Mouse (Mus musculus) forebrain, postnatal 0 days (tissue): ENCODE results near the gene Lifr. TPM values are rescaled to one million over a fixed set of nuclear protein-coding genes. Genes with fewer than 3 reads are reported as not detected.

Experiments
- ATAC-seq: fragments of 200-750 bp; cut with Nextera tagmentation; 2 replicates; pipeline ENCODE4 v1.8.0; 2017; ENCODE audit warnings: mild to moderate bottlenecking, moderate library complexity
- DNase-seq: peaks from one replicate; pipeline ENCODE4 v3.0.0-alpha.2; 2015
- H3K27ac ChIP-seq: fragments of 300-500 bp; sonication (generic); 2 replicates; pipeline ENCODE4 v1.5.1; 2014; ENCODE audit warnings: low read depth, mild to moderate bottlenecking, antibody characterized with exemption, low read length, moderate library complexity, mixed read lengths
- H3K27me3 ChIP-seq: fragments of 300-500 bp; sonication (generic); 2 replicates; pipeline ENCODE4 v1.6.1; 2014; ENCODE audit warnings: mild to moderate bottlenecking, low read length, mixed read lengths; ENCODE audit not compliant: insufficient read depth
- H3K36me3 ChIP-seq: fragments of 300-500 bp; sonication (generic); 2 replicates; pipeline ENCODE4 v1.6.1; 2014; ENCODE audit warnings: mild to moderate bottlenecking, moderate library complexity; ENCODE audit not compliant: insufficient read depth
- H3K4me1 ChIP-seq: fragments of 300-500 bp; sonication (generic); 2 replicates; pipeline ENCODE4 v1.6.1; 2014; ENCODE audit warnings: antibody characterized with exemption; ENCODE audit not compliant: insufficient read depth
- H3K4me2 ChIP-seq: fragments of 300-500 bp; sonication (generic); 2 replicates; pipeline ENCODE4 v1.6.1; 2014; ENCODE audit warnings: low read depth, mild to moderate bottlenecking, moderate library complexity
- H3K4me3 ChIP-seq: fragments of 300-500 bp; sonication (generic); 2 replicates; pipeline ENCODE4 v1.5.1; 2014; ENCODE audit warnings: low read depth, low read length, mixed read lengths
- H3K9ac ChIP-seq: fragments of 300-500 bp; sonication (generic); 2 replicates; pipeline ENCODE4 v1.6.1; 2014; ENCODE audit warnings: mild to moderate bottlenecking
- H3K9me3 ChIP-seq: fragments of 300-500 bp; sonication (generic); 2 replicates; pipeline ENCODE4 v1.6.1; 2016; ENCODE audit warnings: low read length
- CTCF ChIP-seq: sonication (generic); IDR thresholded peaks from 2 replicates; pipeline ENCODE4 v1.5.1; 2016; ENCODE audit warnings: antibody characterized with exemption, control low read depth, low read depth
- WGBS: fragments of 180-500 bp; shearing (Covaris S2); extraction: QIAGEN DNeasy Blood & Tissue Kit; methylation state at CpG from one replicate; pipeline ENCODE4 v1.1.7; 2014; 5-methylcytosine and 5-hydroxymethylcytosine counted together
- polyA plus RNA-seq: library from polyadenylated mRNA; unstranded; fragments of >200 nt; fragmentation: Nextera tagmentation; extraction: Ambion mirVana; gene quantifications from 2 replicates; pipeline ENCODE4 v1.2.1, GENCODE M21; 2015
- total RNA-seq: library from RNA; depleted of rRNA; stranded (reverse); fragments of >200 nt; gene quantifications from 2 replicates; pipeline ENCODE4 v1.2.3, GENCODE M21; 2014

Lifr gene
- total and polyA plus RNA-seq, 2 experiments from 2014 or later, result 6.8 to 26.1 TPM

- H3K9ac ChIP-seq, result no peak overlapping the region
- no peak overlapping the region for H3K4me3 ChIP-seq
- H3K27me3 ChIP-seq, result no peaks in the 10 kb centered on the region
- no peak overlapping the region for H3K4me2 ChIP-seq
- TF ChIP-seq CTCF, result no peak
- 94% methylated on average over 10 of the region's 10 CpGs for WGBS
- no peak for DNase-seq
- ATAC-seq, result no peak
- peaks cover 20% of the 10 kb centered on the region; the same call in 1 of the 2 replicates for H3K36me3 ChIP-seq
- no peaks in the 10 kb centered on the region for H3K4me1 ChIP-seq
- no peak overlapping the region for H3K27ac ChIP-seq
- no peaks in the 10 kb centered on the region for H3K9me3 ChIP-seq
Observed at GRCm38 (mm10) chr15:7167238-7167905, 77.0 kb downstream of the Lifr start.

- H3K27ac ChIP-seq, result no peak overlapping the region
Observed at GRCm38 (mm10) chr15:7167906-7168532, 77.6 kb downstream of the Lifr start.

GRCm38 (mm10) chr15:7172875-7173274 lies 82.5 kb downstream of the Lifr start:
- Histone ChIP-seq H3K27ac (no peak overlapping the region), H3K4me3 (no peak overlapping the region), H3K4me1 (no peaks in the 10 kb centered on the region), H3K27me3 (no peaks in the 10 kb centered on the region), H3K9ac (no peak overlapping the region), H3K36me3 (peaks cover 10% of the 10 kb centered on the region; the same call in 1 of the 2 replicates), H3K4me2 (no peak overlapping the region), H3K9me3 (no peaks in the 10 kb centered on the region)
- ATAC-seq (no peak), DNase-seq (no peak)
- 59% methylated on average over 2 of the region's 2 CpGs for WGBS
- TF ChIP-seq CTCF, result no peak

More at GRCm38 (mm10) chr15:7167906-7168532, 77.6 kb downstream of the Lifr start:
- no peak for DNase-seq
- no peaks in the 10 kb centered on the region for H3K9me3 ChIP-seq
- peaks cover 20% of the 10 kb centered on the region; the same call in 1 of the 2 replicates for H3K36me3 ChIP-seq
- H3K27me3 ChIP-seq, result no peaks in the 10 kb centered on the region
- H3K4me2 ChIP-seq, result no peak overlapping the region
- no peak overlapping the region for H3K9ac ChIP-seq
- H3K4me1 ChIP-seq, result no peaks in the 10 kb centered on the region
- ATAC-seq, result no peak
- 83% methylated on average over 11 of the region's 11 CpGs for WGBS
- no peak overlapping the region for H3K4me3 ChIP-seq
- TF ChIP-seq CTCF, result no peak

DNA sequence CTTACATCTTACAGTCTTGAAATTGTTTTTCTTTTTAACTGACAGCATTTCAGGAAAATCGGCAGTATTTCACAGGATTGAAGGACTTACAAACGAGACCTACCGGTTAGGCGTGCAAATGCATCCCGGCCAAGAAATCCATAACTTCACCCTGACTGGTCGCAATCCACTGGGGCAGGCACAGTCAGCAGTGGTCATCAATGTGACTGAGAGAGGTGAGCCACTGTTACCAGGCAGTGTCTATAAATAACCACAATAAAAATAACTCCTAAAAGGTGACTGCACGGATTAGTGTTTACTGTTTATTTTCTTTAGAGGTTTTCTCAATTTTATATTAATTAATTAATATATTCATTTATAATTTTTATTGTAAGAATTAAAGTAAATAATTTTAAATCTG lies 82.9 kb downstream of the Lifr start:
- Histone ChIP-seq H3K36me3 (peaks cover 7% of the 10 kb centered on the region; the same call in 1 of the 2 replicates), H3K27ac (no peak overlapping the region), H3K9ac (no peak overlapping the region), H3K4me2 (no peak overlapping the region), H3K4me1 (no peaks in the 10 kb centered on the region), H3K27me3 (no peaks in the 10 kb centered on the region), H3K4me3 (no peak overlapping the region), H3K9me3 (no peaks in the 10 kb centered on the region)
- 91% methylated on average over 7 of the region's 7 CpGs for WGBS
- no peak for TF ChIP-seq CTCF
- ATAC-seq (no peak), DNase-seq (no peak)

- 93% methylated on average over 8 of the region's 8 CpGs for WGBS
- H3K9me3 ChIP-seq, result no peaks in the 10 kb centered on the region
- no peak for TF ChIP-seq CTCF
Observed at GRCm38 (mm10) chr15:7173776-7174175, 83.4 kb downstream of the Lifr start.

GRCm38 (mm10) chr15:7180576-7180975 lies 90.2 kb downstream of the Lifr start:
- no peaks in the 10 kb centered on the region for H3K9me3 ChIP-seq
- no peak overlapping the region for H3K27ac ChIP-seq
- H3K27me3 ChIP-seq, result no peaks in the 10 kb centered on the region
- no peak overlapping the region for H3K4me3 ChIP-seq
- no peak for ATAC-seq
- WGBS, result 72% methylated on average over 6 of the region's 6 CpGs
- no peaks in the 10 kb centered on the region; the same call in 1 of the 2 replicates for H3K36me3 ChIP-seq
- no peaks in the 10 kb centered on the region for H3K4me1 ChIP-seq
- DNase-seq, result no peak
- H3K9ac ChIP-seq, result no peak overlapping the region
- no peak overlapping the region for H3K4me2 ChIP-seq
- TF ChIP-seq CTCF, result no peak

More at GRCm38 (mm10) chr15:7173776-7174175, 83.4 kb downstream of the Lifr start:
- Histone ChIP-seq H3K4me3 (no peak overlapping the region), H3K27me3 (no peaks in the 10 kb centered on the region), H3K36me3 (peaks cover 7% of the 10 kb centered on the region; the same call in 1 of the 2 replicates), H3K4me2 (no peak overlapping the region), H3K9ac (no peak overlapping the region), H3K4me1 (no peaks in the 10 kb centered on the region), H3K27ac (no peak overlapping the region)
- DNase-seq, result no peak
- no peak for ATAC-seq

DNA sequence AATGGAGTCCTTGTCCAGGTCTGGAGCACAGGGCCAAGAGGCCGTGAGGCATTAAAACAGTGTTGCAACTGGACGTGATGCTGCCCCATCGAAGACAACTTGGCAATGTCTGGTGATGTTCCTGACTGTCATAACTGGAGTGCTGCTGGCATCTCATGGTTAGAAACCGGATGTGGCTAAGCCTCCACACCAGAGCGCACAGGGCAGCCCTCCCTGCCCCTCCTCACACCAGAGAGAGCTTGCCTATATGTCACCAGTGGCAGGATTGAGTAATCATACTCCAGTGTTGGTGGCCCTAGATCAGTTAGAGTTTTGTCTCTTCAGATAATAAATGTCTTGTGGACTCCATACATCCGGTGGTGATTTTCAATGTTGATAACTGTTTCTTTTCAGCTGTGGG lies 97.3 kb downstream of the Lifr start:
- H3K36me3 ChIP-seq, result peaks cover 18% of the 10 kb centered on the region
- ATAC-seq (no peak), DNase-seq (no peak)
- H3K4me2 ChIP-seq, result no peak overlapping the region
- H3K27me3 ChIP-seq, result no peaks in the 10 kb centered on the region
- no peak overlapping the region for H3K27ac ChIP-seq
- no peaks in the 10 kb centered on the region for H3K4me1 ChIP-seq
- 83% methylated on average over 6 of the region's 6 CpGs for WGBS
- no peaks in the 10 kb centered on the region for H3K9me3 ChIP-seq
- H3K4me3 ChIP-seq, result no peak overlapping the region
- TF ChIP-seq CTCF, result no peak
- no peak overlapping the region for H3K9ac ChIP-seq
